Mouse (Mus musculus) ES-Bruce4 (cell line): ENCODE data around the gene Dnah7a. TPM values are rescaled to one million over a fixed set of nuclear protein-coding genes. Genes with fewer than 3 reads are reported as not detected.
"Not testable (repeated sequence)": the region's sequence is repeated elsewhere in the genome, so short reads cannot be mapped to it uniquely, and the experiment has no call there.

Source experiments
- H3K27ac ChIP-seq: 2 replicates; pipeline ENCODE4 v1.5.1; 2012; ENCODE audit warnings: low read length, inconsistent platforms; ENCODE audit not compliant: insufficient read depth
- H3K27me3 ChIP-seq: 2 replicates; pipeline ENCODE4 v1.6.1; 2012; ENCODE audit warnings: mild to moderate bottlenecking, low read length, inconsistent platforms; ENCODE audit not compliant: control insufficient read depth, poor library complexity, insufficient read depth, severe bottlenecking
- H3K36me3 ChIP-seq: 2 replicates; pipeline ENCODE4 v1.6.1; 2012; ENCODE audit warnings: inconsistent platforms, mild to moderate bottlenecking, low read length, moderate library complexity; ENCODE audit not compliant: control insufficient read depth, poor library complexity, insufficient read depth, severe bottlenecking
- H3K4me1 ChIP-seq: one replicate; pipeline ENCODE4 v1.8.1; 2011; ENCODE audit warnings: low read length; ENCODE audit not compliant: control insufficient read depth, insufficient read depth
- H3K4me3 ChIP-seq: 2 replicates; pipeline ENCODE4 v1.5.1; 2011; ENCODE audit warnings: low read depth, mild to moderate bottlenecking, low read length
- H3K9ac ChIP-seq: 2 replicates; pipeline ENCODE4 v1.6.1; 2012; ENCODE audit warnings: low read depth, mild to moderate bottlenecking, inconsistent platforms; ENCODE audit not compliant: poor library complexity, severe bottlenecking
- H3K9me3 ChIP-seq: replicated peaks from 2 replicates; pipeline ENCODE4 v1.6.1; 2012; ENCODE audit warnings: mild to moderate bottlenecking, low read length, inconsistent platforms; ENCODE audit not compliant: control insufficient read depth, poor library complexity, insufficient read depth, severe bottlenecking
- CTCF ChIP-seq: IDR thresholded peaks from one replicate; pipeline ENCODE4 v1.8.1; 2011; ENCODE audit warnings: low read depth, low read length
- EP300 ChIP-seq: IDR thresholded peaks from 2 replicates; pipeline ENCODE4 v1.6.1; 2011; ENCODE audit warnings: low read depth, low read length; ENCODE audit not compliant: insufficient read depth
- POLR2A ChIP-seq: IDR thresholded peaks from one replicate; pipeline ENCODE4 v1.8.1; 2011; ENCODE audit warnings: low read length; ENCODE audit not compliant: insufficient read depth
- polyA plus RNA-seq: library from polyadenylated mRNA; stranded (reverse); fragments of >200 nt; gene quantifications from 2 replicates; pipeline ENCODE4 v1.2.4, GENCODE M21; 2011; ENCODE audit warnings: low read depth; ENCODE audit not compliant: missing spikeins, insufficient read depth, insufficient read length

The Dnah7a gene
- polyA plus RNA-seq, 1 experiment, result 1.8 TPM

- Histone ChIP-seq H3K9ac (no peak overlapping the region), H3K9me3 (no peaks in the 10 kb centered on the region), H3K4me3 (no peak overlapping the region), H3K4me1 (no peaks in the 10 kb centered on the region), H3K36me3 (no peaks in the 10 kb centered on the region), H3K27me3 (no peaks in the 10 kb centered on the region), H3K27ac (no peak overlapping the region)
- TF ChIP-seq EP300 (no peak), POLR2A (no peak), CTCF (no peak)
Observed at GRCm38 (mm10) chr1:53726883-53727282, 20.3 kb upstream of the Dnah7a start.

- Histone ChIP-seq H3K4me1 (no peaks in the 10 kb centered on the region), H3K27ac (no peak overlapping the region), H3K27me3 (no peaks in the 10 kb centered on the region), H3K9me3 (peaks cover 6% of the 10 kb centered on the region; the same call in 1 of the 2 replicates), H3K9ac (no peak overlapping the region), H3K36me3 (no peaks in the 10 kb centered on the region), H3K4me3 (no peak overlapping the region)
- no peak for TF ChIP-seq CTCF
- no peak for TF ChIP-seq EP300
- no peak for TF ChIP-seq POLR2A
Observed at GRCm38 (mm10) chr1:53721353-53721752, 14.8 kb upstream of the Dnah7a start.

- Histone ChIP-seq H3K9me3 (peaks cover 6% of the 10 kb centered on the region; the same call in 1 of the 2 replicates), H3K4me3 (no peak overlapping the region), H3K36me3 (no peaks in the 10 kb centered on the region), H3K27me3 (no peaks in the 10 kb centered on the region), H3K4me1 (no peaks in the 10 kb centered on the region), H3K9ac (no peak overlapping the region), H3K27ac (no peak overlapping the region)
- no peak for TF ChIP-seq CTCF
- no peak for TF ChIP-seq POLR2A
- TF ChIP-seq EP300, result no peak
Observed at GRCm38 (mm10) chr1:53720601-53721351, 14.2 kb upstream of the Dnah7a start.

- Histone ChIP-seq H3K27me3 (no peaks in the 10 kb centered on the region), H3K9me3 (peaks cover 6% of the 10 kb centered on the region; the same call in 1 of the 2 replicates), H3K27ac (no peak overlapping the region), H3K4me1 (no peaks in the 10 kb centered on the region), H3K9ac (no peak overlapping the region), H3K36me3 (no peaks in the 10 kb centered on the region), H3K4me3 (no peak overlapping the region)
- TF ChIP-seq POLR2A, result no peak
- TF ChIP-seq EP300, result no peak
- TF ChIP-seq CTCF, result no peak
Observed at GRCm38 (mm10) chr1:53715966-53716515, 9.5 kb upstream of the Dnah7a start.

- no peaks in the 10 kb centered on the region for H3K27me3 ChIP-seq
- H3K27ac ChIP-seq, result no peak overlapping the region
- H3K9me3 ChIP-seq, result peaks cover 6% of the 10 kb centered on the region; the same call in 1 of the 2 replicates
- H3K4me1 ChIP-seq, result no peaks in the 10 kb centered on the region
- H3K36me3 ChIP-seq, result no peaks in the 10 kb centered on the region
- TF ChIP-seq POLR2A, result no peak
- TF ChIP-seq CTCF, result no peak
- TF ChIP-seq EP300, result no peak
- H3K9ac ChIP-seq, result no peak overlapping the region
- no peak overlapping the region for H3K4me3 ChIP-seq
Observed at GRCm38 (mm10) chr1:53715446-53715845, 8.9 kb upstream of the Dnah7a start.

- not testable (repeated sequence) for H3K27ac ChIP-seq, H3K4me1 ChIP-seq, H3K9me3 ChIP-seq, H3K4me3 ChIP-seq, H3K9ac ChIP-seq, H3K36me3 ChIP-seq, H3K27me3 ChIP-seq
Observed at GRCm38 (mm10) chr1:53713383-53713782, 6.8 kb upstream of the Dnah7a start.
